Mouse (Mus musculus): ENCODE data around the gene Celf2.

DNA sequence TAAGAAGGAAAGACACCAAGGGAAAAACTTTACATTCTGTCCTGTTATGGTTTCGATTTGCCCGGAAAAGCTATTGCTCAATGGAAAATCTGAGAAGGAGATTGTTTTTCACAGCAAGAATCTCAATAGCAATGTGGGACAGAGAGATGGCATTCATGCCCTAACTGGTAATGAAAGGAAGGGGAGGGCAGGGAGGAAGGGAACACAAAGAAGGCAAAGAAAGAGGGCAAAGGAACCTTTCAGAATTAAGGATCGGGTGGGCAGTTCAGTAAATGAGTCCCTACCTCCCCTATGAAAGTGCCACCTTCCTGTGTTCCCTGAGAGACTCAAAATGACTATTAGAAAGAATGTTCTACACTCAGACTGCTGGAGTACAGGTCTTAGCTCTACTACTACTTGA lies 197.6 kb downstream of the Celf2 start:
- no peak for TF ChIP-seq POLR2A (IDR thresholded peaks at IDR 0.05; ENCODE audit: borderline replicate concordance, control insufficient read depth, low read depth, low read length)
- no peak for TF ChIP-seq CTCF (IDR thresholded peaks at IDR 0.05; ENCODE audit: control insufficient read depth, insufficient read depth, low read length)
